Mouse (Mus musculus) kidney, postnatal 0 days (tissue): ENCODE data around the gene Kcnh8. TPM values are rescaled to one million over a fixed set of nuclear protein-coding genes. Genes with fewer than 3 reads are reported as not detected.

Source experiments
- ATAC-seq: fragments of 200-750 bp; cut with Nextera tagmentation; replicated peaks from 2 replicates; pipeline ENCODE4 v1.8.0; 2017; ENCODE audit warnings: low read depth, moderate number of reproducible peaks, moderate TSS enrichment, moderate library complexity; ENCODE audit not compliant: low FRiP score
- DNase-seq: peaks from one replicate; pipeline ENCODE4 v3.0.0-alpha.2; 2016; ENCODE audit warnings: low spot score
- H3K27ac ChIP-seq: fragments of 300-500 bp; sonication (generic); 2 replicates; pipeline ENCODE4 v1.5.1; 2014; ENCODE audit warnings: mild to moderate bottlenecking
- H3K27me3 ChIP-seq: fragments of 300-500 bp; sonication (generic); 2 replicates; pipeline ENCODE4 v1.6.1; 2014; ENCODE audit warnings: low read length, mixed read lengths; ENCODE audit not compliant: insufficient read depth
- H3K36me3 ChIP-seq: fragments of 300-500 bp; sonication (generic); 2 replicates; pipeline ENCODE4 v1.6.1; 2014; ENCODE audit warnings: low read length, mixed read lengths; ENCODE audit not compliant: insufficient read depth
- H3K4me1 ChIP-seq: fragments of 300-500 bp; sonication (generic); replicated peaks from 2 replicates; pipeline ENCODE4 v1.6.1; 2014; ENCODE audit warnings: antibody characterized with exemption, low read length, mixed read lengths; ENCODE audit not compliant: insufficient read depth
- H3K4me2 ChIP-seq: fragments of 300-500 bp; sonication (generic); 2 replicates; pipeline ENCODE4 v1.6.1; 2014; ENCODE audit warnings: mild to moderate bottlenecking, low read length, moderate library complexity, mixed read lengths
- H3K4me3 ChIP-seq: fragments of 300-500 bp; sonication (generic); replicated peaks from 2 replicates; pipeline ENCODE4 v1.5.1; 2014; ENCODE audit warnings: low read depth, low read length
- H3K9ac ChIP-seq: fragments of 300-500 bp; sonication (generic); 2 replicates; pipeline ENCODE4 v1.6.1; 2014; ENCODE audit warnings: low read depth, low read length
- H3K9me3 ChIP-seq: fragments of 300-500 bp; sonication (generic); replicated peaks from 2 replicates; pipeline ENCODE4 v1.6.1; 2016; ENCODE audit warnings: low read length, inconsistent platforms, mixed read lengths
- CTCF ChIP-seq: IDR thresholded peaks from 2 replicates; pipeline ENCODE4 v1.5.1; 2016; ENCODE audit warnings: antibody characterized with exemption, low read depth, mild to moderate bottlenecking, moderate library complexity
- WGBS: fragments of 180-500 bp; shearing (Covaris S2); extraction: QIAGEN DNeasy Blood & Tissue Kit; methylation state at CpG from one replicate; pipeline ENCODE4 v1.1.7; 2014; 5-methylcytosine and 5-hydroxymethylcytosine counted together
- polyA plus RNA-seq: library from polyadenylated mRNA; unstranded; fragments of >200 nt; fragmentation: Nextera tagmentation; extraction: Ambion mirVana; gene quantifications from 2 replicates; pipeline ENCODE4 v1.2.1, GENCODE M21; 2015

The Kcnh8 gene
- polyA plus RNA-seq, 1 experiment from 2014 or later = 0.30 TPM

GRCm38 (mm10) chr17:52649186-52649585 is 46.7 kb downstream of the Kcnh8 start:
- no peak overlapping the region for H3K9ac ChIP-seq
- DNase-seq (no peak), ATAC-seq (no peak)
- TF ChIP-seq CTCF = peak; percentile 31; the same call in 1 of the 2 replicates
- no peaks in the 10 kb centered on the region for H3K27me3 ChIP-seq
- H3K9me3 ChIP-seq = no peaks in the 10 kb centered on the region
- H3K36me3 ChIP-seq = no peaks in the 10 kb centered on the region
- no peak overlapping the region for H3K4me3 ChIP-seq
- H3K4me1 ChIP-seq = no peaks in the 10 kb centered on the region
- H3K4me2 ChIP-seq = no peak overlapping the region
- no peak overlapping the region for H3K27ac ChIP-seq

- Histone ChIP-seq H3K4me1 (no peaks in the 10 kb centered on the region), H3K27ac (no peak overlapping the region), H3K9ac (no peak overlapping the region), H3K9me3 (no peaks in the 10 kb centered on the region), H3K27me3 (no peaks in the 10 kb centered on the region), H3K4me3 (no peak overlapping the region), H3K36me3 (no peaks in the 10 kb centered on the region), H3K4me2 (no peak overlapping the region)
- DNase-seq (no peak), ATAC-seq (no peak)
- TF ChIP-seq CTCF = no peak
These were observed 89.5 kb downstream of the Kcnh8 start for GRCm38 (mm10) chr17:52691988-52692387.

GRCm38 (mm10) chr17:52701944-52702343 is 99.4 kb downstream of the Kcnh8 start:
- DNase-seq = no peak
- no peak overlapping the region for H3K9ac ChIP-seq
- no peaks in the 10 kb centered on the region for H3K36me3 ChIP-seq
- H3K27ac ChIP-seq = no peak overlapping the region
- no peaks in the 10 kb centered on the region for H3K9me3 ChIP-seq
- no peak overlapping the region for H3K4me3 ChIP-seq
- ATAC-seq = no peak
- no peak for TF ChIP-seq CTCF
- WGBS = 71% methylated on average over 3 of the region's 3 CpGs
- H3K4me1 ChIP-seq = no peaks in the 10 kb centered on the region
- H3K4me2 ChIP-seq = no peak overlapping the region
- no peaks in the 10 kb centered on the region for H3K27me3 ChIP-seq

- H3K36me3 ChIP-seq = no peaks in the 10 kb centered on the region
- no peaks in the 10 kb centered on the region for H3K27me3 ChIP-seq
- H3K9me3 ChIP-seq = no peaks in the 10 kb centered on the region
- TF ChIP-seq CTCF = no peak
- H3K27ac ChIP-seq = no peak overlapping the region
- 24% methylated on average over 1 of the region's 1 CpGs for WGBS
- H3K4me1 ChIP-seq = no peaks in the 10 kb centered on the region
- H3K4me2 ChIP-seq = no peak overlapping the region
- ATAC-seq (no peak), DNase-seq (no peak)
- no peak overlapping the region for H3K4me3 ChIP-seq
- H3K9ac ChIP-seq = no peak overlapping the region
These were observed 109.8 kb downstream of the Kcnh8 start for GRCm38 (mm10) chr17:52712319-52712718.

GRCm38 (mm10) chr17:52722214-52722613 is 119.7 kb downstream of the Kcnh8 start:
- Histone ChIP-seq H3K4me3 (no peak overlapping the region), H3K9ac (no peak overlapping the region), H3K4me2 (no peak overlapping the region), H3K27me3 (no peaks in the 10 kb centered on the region), H3K36me3 (no peaks in the 10 kb centered on the region), H3K27ac (no peak overlapping the region), H3K9me3 (no peaks in the 10 kb centered on the region), H3K4me1 (no peaks in the 10 kb centered on the region)
- WGBS = 81% methylated on average over 3 of the region's 3 CpGs
- TF ChIP-seq CTCF = no peak
- DNase-seq (no peak), ATAC-seq (no peak)

DNA sequence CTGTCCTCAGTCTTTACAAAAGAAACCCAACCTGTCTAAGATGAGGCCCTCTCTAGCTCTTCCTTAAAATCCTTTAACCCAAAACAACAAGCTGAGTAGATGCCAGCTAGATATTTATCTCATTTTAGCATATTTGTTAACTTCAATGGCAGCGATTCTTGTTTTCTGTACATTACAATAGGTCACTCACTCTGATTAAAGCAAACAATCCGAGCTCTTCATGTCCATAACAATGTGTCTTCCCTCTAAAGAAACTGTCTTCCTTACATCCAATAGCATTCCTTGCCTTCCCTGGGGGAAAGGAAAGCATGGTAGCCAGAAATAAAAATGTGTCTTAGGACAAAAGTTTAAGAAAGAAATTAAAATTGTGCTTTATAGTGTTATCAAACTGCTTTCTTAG is 126.3 kb downstream of the Kcnh8 start:
- DNase-seq (no peak), ATAC-seq (no peak)
- WGBS = 76% methylated on average over 2 of the region's 2 CpGs
- H3K4me2 ChIP-seq = no peak overlapping the region
- H3K27ac ChIP-seq = no peak overlapping the region
- H3K4me3 ChIP-seq = no peak overlapping the region
- H3K9ac ChIP-seq = no peak overlapping the region
- TF ChIP-seq CTCF = no peak
- no peaks in the 10 kb centered on the region for H3K36me3 ChIP-seq
- no peaks in the 10 kb centered on the region for H3K27me3 ChIP-seq
- no peaks in the 10 kb centered on the region for H3K4me1 ChIP-seq
- no peaks in the 10 kb centered on the region for H3K9me3 ChIP-seq

DNA sequence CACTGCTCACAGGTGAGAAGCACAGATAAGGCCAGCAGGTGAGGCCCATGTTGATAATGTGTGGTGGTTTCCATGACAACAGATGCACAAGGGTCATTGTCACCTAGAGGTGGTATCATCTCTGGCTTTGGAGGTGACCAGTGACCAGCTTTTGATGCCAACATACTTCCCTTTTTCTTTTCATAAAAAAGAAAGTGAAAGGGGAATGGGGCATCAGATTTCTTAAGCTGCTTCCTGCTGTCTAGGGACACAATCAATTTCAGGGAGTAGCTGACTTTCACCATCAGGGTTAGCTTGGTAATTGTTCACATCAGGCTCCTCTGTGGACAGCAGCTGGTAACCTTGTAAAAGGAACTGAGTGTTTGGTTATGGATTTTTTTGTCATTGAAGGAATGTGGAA is 135.9 kb downstream of the Kcnh8 start:
- ATAC-seq = no peak
- Histone ChIP-seq H3K36me3 (no peaks in the 10 kb centered on the region), H3K9me3 (no peaks in the 10 kb centered on the region), H3K4me1 (no peaks in the 10 kb centered on the region), H3K4me2 (no peak overlapping the region), H3K4me3 (no peak overlapping the region), H3K27me3 (no peaks in the 10 kb centered on the region), H3K9ac (no peak overlapping the region), H3K27ac (no peak overlapping the region)
- no peak for TF ChIP-seq CTCF
- DNase-seq = no peak
